ENCODE assay signal across 20 mouse cellular contexts in genomic region chr3:74742123-74742522, GRCm38 (mm10).
A peak's percentile ranks its signal among the peaks of the same experiment; 100 is the strongest.
DNase-seq lines count a peak whose midpoint lies in the region; ATAC-seq and TF ChIP-seq lines count a peak whose summit lies in the region.
"Had no signal": no experiment of that assay in that cellular context is flagged by ENCODE, and none has a peak within 500 bp of the region (broad histone marks: within the 10 kb centered on the region; RNA-seq: fewer than 3 reads in every experiment).

No protein-coding gene starts in this region.

- WGBS in kidney, postnatal 0 days, result 76% methylated on average over 2 of the region's 2 CpGs

- no peaks in the 10 kb centered on the region for H3K9me3 ChIP-seq in kidney, postnatal 0 days (replicated peaks; ENCODE audit: low read length)
- H3K9me3 ChIP-seq: kidney, embryonic 15.5 days; limb, embryonic 12.5 days; liver, embryonic 15.5 days; megakaryocyte, embryonic 14.5 days; neural tube, embryonic 12.5 days; stomach, embryonic 15.5 days had no signal

- intact Hi-C loops in left cerebral cortex, postnatal 25 days (cut with DNase I), result no loop called here
- intact Hi-C loops in left cerebral cortex, postnatal 4 days (cut with DNase I), result no loop called here

- no peaks in the 10 kb centered on the region for H3K27me3 ChIP-seq in kidney, postnatal 0 days (ENCODE audit: insufficient read depth, low read length)
- H3K27me3 ChIP-seq: kidney, embryonic 15.5 days; limb, embryonic 12.5 days; liver, embryonic 15.5 days; megakaryocyte, embryonic 14.5 days; neural tube, embryonic 12.5 days; stomach, embryonic 15.5 days had no signal

- DNase-seq in cerebellum, postnatal 14 days, result peak; percentile 2 to 5
- DNase-seq in cerebellum, adult 8-10 months, result no peak
- DNase-seq in kidney, postnatal 0 days (ENCODE audit: low spot score), result no peak
- DNase-seq in kidney, adult 9 months, result no peak
- DNase-seq in left cerebral cortex, postnatal 25 days (ENCODE audit: low spot score in 2 of 2), result peak; percentile 3 to 6
- no peak for DNase-seq in left cerebral cortex, postnatal 4 days
- DNase-seq: adrenal gland, adult 8-10 months; cerebellum, adult 18-20 months; gastrocnemius, adult 2 months; heart, postnatal 4 days; lung, postnatal 10 days; thymus, postnatal 25 days had no signal

- H3K4me1 ChIP-seq in kidney, postnatal 0 days (replicated peaks; ENCODE audit: insufficient read depth, low read length), result no peaks in the 10 kb centered on the region
- no peaks in the 10 kb centered on the region for H3K4me1 ChIP-seq in cortical plate, adult 2 months (ENCODE audit: control insufficient read depth, insufficient read depth, low read length)
- H3K4me1 ChIP-seq: kidney, embryonic 15.5 days; limb, embryonic 12.5 days; liver, embryonic 15.5 days; megakaryocyte, embryonic 14.5 days; neural tube, embryonic 12.5 days; stomach, embryonic 15.5 days had no signal

- no peak for ATAC-seq in kidney, postnatal 0 days (replicated peaks; ENCODE audit: low FRiP score, low read depth)

- TF ChIP-seq POLR2A in cortical plate, adult 2 months (IDR thresholded peaks at IDR 0.05; ENCODE audit: extremely low read depth, insufficient read depth, low read length), result no peak

- no peak overlapping the region for H3K9ac ChIP-seq in kidney, postnatal 0 days (ENCODE audit: low read depth, low read length)
- H3K9ac ChIP-seq: kidney, embryonic 15.5 days; limb, embryonic 12.5 days; liver, embryonic 15.5 days; neural tube, embryonic 12.5 days; stomach, embryonic 15.5 days had no signal

- peak; percentile 27; the same call in 1 of the 2 replicates for TF ChIP-seq CTCF in kidney, postnatal 0 days (IDR thresholded peaks at IDR 0.05; ENCODE audit: low read depth)
- peak; percentile 24; the same call in 1 of the 2 replicates for TF ChIP-seq CTCF in cortical plate, adult 2 months (IDR thresholded peaks at IDR 0.05; ENCODE audit: extremely low read depth, insufficient read depth, low read length)

- no peak overlapping the region for H3K4me3 ChIP-seq in kidney, postnatal 0 days (replicated peaks; ENCODE audit: low read depth, low read length)
- H3K4me3 ChIP-seq in cortical plate, adult 2 months (ENCODE audit: insufficient read depth, low read length), result no peak overlapping the region
- H3K4me3 ChIP-seq: erythroblast, embryonic 14.5 days; gastrocnemius, adult 2 months; kidney, embryonic 15.5 days; limb, embryonic 12.5 days; liver, embryonic 15.5 days; megakaryocyte, embryonic 14.5 days; neural tube, embryonic 12.5 days; stomach, embryonic 15.5 days had no signal

- no peaks in the 10 kb centered on the region for H3K36me3 ChIP-seq in kidney, postnatal 0 days (ENCODE audit: insufficient read depth, low read length)
- H3K36me3 ChIP-seq: kidney, embryonic 15.5 days; limb, embryonic 12.5 days; liver, embryonic 15.5 days; neural tube, embryonic 12.5 days; stomach, embryonic 15.5 days had no signal

- H3K27ac ChIP-seq in kidney, postnatal 0 days, result no peak overlapping the region
- H3K27ac ChIP-seq in cortical plate, adult 2 months (ENCODE audit: insufficient read depth, low read length), result no peak overlapping the region
- H3K27ac ChIP-seq: gastrocnemius, adult 2 months; kidney, embryonic 15.5 days; limb, embryonic 12.5 days; liver, embryonic 15.5 days; neural tube, embryonic 12.5 days; stomach, embryonic 15.5 days had no signal

- no peak overlapping the region for H3K4me2 ChIP-seq in kidney, postnatal 0 days (ENCODE audit: low read length)
- H3K4me2 ChIP-seq: kidney, embryonic 15.5 days; limb, embryonic 12.5 days; liver, embryonic 15.5 days; neural tube, embryonic 12.5 days; stomach, embryonic 15.5 days had no signal

Comparison
In these comparisons a context has a peak if more than half of its experiments do, and no peak if none do; other contexts are left out.
1. DNase-seq: peak in cerebellum, postnatal 14 days (2 of 2) and left cerebral cortex, postnatal 25 days (2 of 2); none in cerebellum, adult 8-10 months (single experiment), kidney, postnatal 0 days (single experiment), kidney, adult 9 months (single experiment) and left cerebral cortex, postnatal 4 days (single experiment).